Comparison of ENCODE assay signal across 30 mouse cellular contexts in the genomic region with DNA sequence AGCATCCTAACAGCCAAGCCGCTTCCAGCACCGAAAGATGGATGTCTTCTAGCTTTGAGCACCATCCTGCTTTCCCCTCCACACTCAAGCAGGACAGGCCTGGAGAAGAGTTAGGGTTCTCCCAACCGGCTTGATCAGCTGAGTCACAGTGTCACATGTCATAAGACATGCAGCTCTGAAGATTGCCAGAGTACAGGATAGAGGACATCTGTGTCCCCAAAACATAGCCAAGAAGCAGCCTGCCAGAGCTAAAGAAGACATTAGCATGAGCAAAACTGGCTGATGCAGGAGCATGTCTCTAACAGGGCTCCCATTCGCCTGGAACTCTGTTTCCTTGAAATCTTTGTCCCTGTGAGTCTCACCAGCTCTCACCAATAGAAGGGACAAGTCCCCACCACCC. TPM values are rescaled to one million over a fixed set of nuclear protein-coding genes. Genes with fewer than 3 reads are reported as not detected.
DNase-seq lines count a peak whose midpoint lies in the region; ATAC-seq and TF ChIP-seq lines count a peak whose summit lies in the region.
"Had no signal": no experiment of that assay in that cellular context is flagged by ENCODE, and none has a peak within 500 bp of the region (broad histone marks: within the 10 kb centered on the region; RNA-seq: fewer than 3 reads in every experiment).

No protein-coding gene starts in this region.

- 83% methylated on average over 4 of the region's 4 CpGs for WGBS in heart, adult 2 months
- 78% methylated on average over 4 of the region's 4 CpGs for WGBS in heart, embryonic 11.5 days (ENCODE audit: insufficient replicate concordance)

- no peak overlapping the region for H3K27ac ChIP-seq in heart, adult 2 months
- no peak overlapping the region for H3K27ac ChIP-seq in heart, embryonic 11.5 days (ENCODE audit: low read depth, low read length)
- H3K27ac ChIP-seq: forebrain, embryonic 13.5 days; heart, embryonic 13.5 days; hindbrain, embryonic 14.5 days; limb, embryonic 13.5 days; midbrain, embryonic 12.5 days; stomach, postnatal 0 days had no signal

- TF ChIP-seq CTCF in heart, adult 2 months (IDR thresholded peaks at IDR 0.05), result no peak

- intact Hi-C loops in heart, adult 2 months (cut with DNase I), result no loop called here
- intact Hi-C loops in heart, postnatal 25 days (cut with DNase I), result loop anchor here (5.0 kb wide), 1 partner anchor 34 kb away; no protein-coding TSS in a partner anchor

- TF ChIP-seq EP300 in heart, adult 2 months (IDR thresholded peaks at IDR 0.05; ENCODE audit: insufficient read depth, low read depth, low read length), result no peak

- H3K36me3 ChIP-seq in heart, adult 2 months (ENCODE audit: control insufficient read depth, insufficient read depth, low read length), result no peaks in the 10 kb centered on the region
- H3K36me3 ChIP-seq in heart, embryonic 11.5 days (ENCODE audit: control insufficient read depth, insufficient read depth, low read length), result no peaks in the 10 kb centered on the region
- H3K36me3 ChIP-seq: heart, embryonic 13.5 days; limb, embryonic 13.5 days; midbrain, embryonic 12.5 days had no signal

- H3K9ac ChIP-seq in heart, adult 2 months (ENCODE audit: low read depth, low read length), result no peak overlapping the region
- H3K9ac ChIP-seq in heart, embryonic 11.5 days (ENCODE audit: low read depth, low read length), result no peak overlapping the region
- H3K9ac ChIP-seq: forebrain, embryonic 13.5 days; heart, embryonic 13.5 days; hindbrain, embryonic 14.5 days; limb, embryonic 13.5 days; midbrain, embryonic 12.5 days had no signal

- no peak overlapping the region for H3K4me2 ChIP-seq in heart, embryonic 11.5 days
- H3K4me2 ChIP-seq: forebrain, embryonic 13.5 days; heart, embryonic 13.5 days; hindbrain, embryonic 14.5 days; limb, embryonic 13.5 days; liver, embryonic 11.5 days; midbrain, embryonic 12.5 days had no signal

- H3K27me3 ChIP-seq in heart, adult 2 months (ENCODE audit: control insufficient read depth, insufficient read depth, low read length), result no peaks in the 10 kb centered on the region
- H3K27me3 ChIP-seq in heart, embryonic 11.5 days (ENCODE audit: control insufficient read depth, insufficient read depth, low read length), result no peaks in the 10 kb centered on the region
- H3K27me3 ChIP-seq: CH12.LX; forebrain, embryonic 13.5 days; limb, embryonic 13.5 days; midbrain, embryonic 12.5 days had no signal

- no peak for DNase-seq in frontal cortex, postnatal 36 days (ENCODE audit: low spot score in 2 of 2)
- peak; percentile 44 to 53 for DNase-seq in heart, adult 2 months
- DNase-seq in adipocyte (ENCODE audit: low spot score), result peak; percentile 10
- DNase-seq in heart, postnatal 25 days (ENCODE audit: low spot score), result peak; percentile 44
- no peak for DNase-seq in right cerebral cortex, adult 2 months (ENCODE audit: low spot score in 2 of 2)
- DNase-seq in cerebellum, postnatal 36 days, result no peak
- DNase-seq: adrenal gland, adult 8-10 months; cerebellum, adult 8-10 months; cerebellum, postnatal 25 days; gastrocnemius, postnatal 14 days; kidney, adult 9 months; kidney, postnatal 10 days; layer of hippocampus, adult 9-11 months; lung, postnatal 36 days; thymus, adult 18-20 months; thymus, postnatal 25 days had no signal

- H3K4me3 ChIP-seq in heart, adult 2 months, result no peak overlapping the region
- no peak overlapping the region for H3K4me3 ChIP-seq in heart, embryonic 11.5 days (ENCODE audit: low read depth, low read length)
- H3K4me3 ChIP-seq: forebrain, embryonic 13.5 days; heart, embryonic 13.5 days; limb, embryonic 13.5 days; midbrain, embryonic 12.5 days had no signal

- H3K9me3 ChIP-seq in heart, embryonic 11.5 days (replicated peaks; ENCODE audit: control insufficient read depth, low read length), result no peaks in the 10 kb centered on the region
- H3K9me3 ChIP-seq: forebrain, embryonic 13.5 days; heart, embryonic 13.5 days; limb, embryonic 13.5 days; midbrain, embryonic 12.5 days had no signal

- H3K4me1 ChIP-seq in heart, adult 2 months (ENCODE audit: control insufficient read depth, insufficient read depth, low read length), result peaks cover 12% of the 10 kb centered on the region
- no peaks in the 10 kb centered on the region for H3K4me1 ChIP-seq in heart, embryonic 11.5 days (ENCODE audit: control insufficient read depth, insufficient read depth, low read length)
- H3K4me1 ChIP-seq: limb, embryonic 13.5 days; midbrain, embryonic 12.5 days had no signal

- no peak for TF ChIP-seq POLR2A in heart, adult 2 months (IDR thresholded peaks at IDR 0.05; ENCODE audit: insufficient read depth, low read depth, low read length)

- no peaks in the 10 kb centered on the region for H3K79me2 ChIP-seq in heart, adult 2 months (replicated peaks; ENCODE audit: control insufficient read depth, insufficient read depth, low read length)

- peak; percentile 72 for ATAC-seq in frontal cortex, adult (ENCODE audit: low TSS enrichment)
- ATAC-seq in heart, embryonic 11.5 days (replicated peaks; ENCODE audit: insufficient number of reproducible peaks, low FRiP score, low TSS enrichment), result no peak
- ATAC-seq: activated CD4-positive, CD25-positive, alpha-beta regulatory T cell, adult 4 months; forebrain, embryonic 13.5 days; intestine, postnatal 0 days had no signal

RNA-seq across cellular contexts. Expression of a gene that starts 24.1 kb away (rescaled TPM):
- not detected for total RNA-seq in heart, adult 2 months (2021)
- 0.20 and 0.31 TPM in 2 replicates for polyA plus RNA-seq in heart, adult 2 months (2012; rRNA removed)
- 0.17 TPM in 1 of 2 replicates, not detected in the other for polyA plus RNA-seq in heart, embryonic 11.5 days (2014; fragmentation: Nextera tagmentation; extraction: Ambion mirVana)
- total RNA-seq in heart, postnatal 25 days (2021), result not detected
- polyA plus RNA-seq: C2C12; embryonic facial prominence, embryonic 11.5 days; forebrain, embryonic 13.5 days had no signal

RNA-seq across cellular contexts. Expression of a gene that starts 36.5 kb away (rescaled TPM):
- total RNA-seq in heart, adult 2 months (2021), result 1 to 10 TPM; 6.1 to 7.9 TPM
- polyA plus RNA-seq in heart, adult 2 months (2012; rRNA removed), result 13.8 and 18.1 TPM in 2 replicates
- 4.0 and 4.6 TPM in 2 replicates for polyA plus RNA-seq in heart, embryonic 11.5 days (2014; fragmentation: Nextera tagmentation; extraction: Ambion mirVana)
- 10 to 100 TPM in 1 of 2 experiments, 1 to 10 TPM in 1; 9.2 to 12.9 TPM for total RNA-seq in heart, postnatal 25 days (2021)
- polyA plus RNA-seq: activated CD4-positive, CD25-positive, alpha-beta regulatory T cell, adult 4 months had no signal

Comparison
In these comparisons a context has a peak if more than half of its experiments do, and no peak if none do; other contexts are left out.
1. DNase-seq: peak in heart, adult 2 months (2 of 2), adipocyte (single experiment) and heart, postnatal 25 days (single experiment); none in frontal cortex, postnatal 36 days (0 of 2), right cerebral cortex, adult 2 months (0 of 2) and cerebellum, postnatal 36 days (0 of 2).